Mouse (Mus musculus): ENCODE measurements around the gene Lyst. TPM values are rescaled to one million over a fixed set of nuclear protein-coding genes. Genes with fewer than 3 reads are reported as not detected.
"Not testable (repeated sequence)": the region's sequence is repeated elsewhere in the genome, so short reads cannot be mapped to it uniquely, and the experiment has no call there.

The Lyst gene
- total and polyA plus RNA-seq, 3 experiments = 2.0 to 6.8 (median 6.7) TPM

GRCm38 (mm10) chr13:13786971-13787370 lies 196.8 kb downstream of the Lyst start:
- WGBS = 88% methylated on average over 6 of the region's 6 CpGs
- Histone ChIP-seq H3K79me2 (replicated peaks; ENCODE audit: control insufficient read depth, insufficient read depth, low read length) (no peaks in the 10 kb centered on the region), H3K4me3 (no peak overlapping the region), H3K9ac (ENCODE audit: low read depth, low read length) (no peak overlapping the region), H3K27me3 (ENCODE audit: control insufficient read depth, insufficient read depth, low read length) (peaks cover 9% of the 10 kb centered on the region), H3K27ac (no peak overlapping the region), H3K4me1 (ENCODE audit: control insufficient read depth, insufficient read depth, low read length) (no peaks in the 10 kb centered on the region; the same call in 1 of the 2 replicates), H3K36me3 (ENCODE audit: control insufficient read depth, insufficient read depth, low read length) (no peaks in the 10 kb centered on the region)
- TF ChIP-seq CTCF (IDR thresholded peaks at IDR 0.05) (no peak), EP300 (IDR thresholded peaks at IDR 0.05; ENCODE audit: insufficient read depth, low read depth, low read length) (no peak), POLR2A (IDR thresholded peaks at IDR 0.05; ENCODE audit: insufficient read depth, low read depth, low read length) (no peak)
- intact Hi-C loops (cut with DNase I) = no loop called here
- no peak for DNase-seq

- intact Hi-C loops (cut with DNase I) = no loop called here
- no peaks in the 10 kb centered on the region; the same call in 1 of the 2 replicates for H3K4me1 ChIP-seq (ENCODE audit: control insufficient read depth, insufficient read depth, low read length)
- no peak overlapping the region for H3K9ac ChIP-seq (ENCODE audit: low read depth, low read length)
- H3K27me3 ChIP-seq (ENCODE audit: control insufficient read depth, insufficient read depth, low read length) = peaks cover 9% of the 10 kb centered on the region
- DNase-seq = no peak
- H3K36me3 ChIP-seq (ENCODE audit: control insufficient read depth, insufficient read depth, low read length) = no peaks in the 10 kb centered on the region
- no peak overlapping the region for H3K4me3 ChIP-seq
- 66% methylated on average over 4 of the region's 4 CpGs for WGBS
- no peaks in the 10 kb centered on the region for H3K79me2 ChIP-seq (replicated peaks; ENCODE audit: control insufficient read depth, insufficient read depth, low read length)
- H3K27ac ChIP-seq = no peak overlapping the region
- TF ChIP-seq CTCF (IDR thresholded peaks at IDR 0.05) (no peak), EP300 (IDR thresholded peaks at IDR 0.05; ENCODE audit: insufficient read depth, low read depth, low read length) (no peak), POLR2A (IDR thresholded peaks at IDR 0.05; ENCODE audit: insufficient read depth, low read depth, low read length) (no peak)
These were observed 197.9 kb downstream of the Lyst start for GRCm38 (mm10) chr13:13788070-13788469.

GRCm38 (mm10) chr13:13791981-13792380 lies 201.8 kb downstream of the Lyst start:
- intact Hi-C loops (cut with DNase I) = no loop called here
- no peaks in the 10 kb centered on the region for H3K4me1 ChIP-seq (ENCODE audit: control insufficient read depth, insufficient read depth, low read length)
- 80% methylated on average over 3 of the region's 3 CpGs for WGBS

GRCm38 (mm10) chr13:13795166-13795832 lies 205.1 kb downstream of the Lyst start:
- H3K27ac ChIP-seq = no peak overlapping the region
- TF ChIP-seq EP300 (IDR thresholded peaks at IDR 0.05; ENCODE audit: insufficient read depth, low read depth, low read length) (no peak), CTCF (IDR thresholded peaks at IDR 0.05) (no peak), POLR2A (IDR thresholded peaks at IDR 0.05; ENCODE audit: insufficient read depth, low read depth, low read length) (no peak)
- no peaks in the 10 kb centered on the region for H3K79me2 ChIP-seq (replicated peaks; ENCODE audit: control insufficient read depth, insufficient read depth, low read length)
- H3K4me1 ChIP-seq (ENCODE audit: control insufficient read depth, insufficient read depth, low read length) = no peaks in the 10 kb centered on the region
- H3K36me3 ChIP-seq (ENCODE audit: control insufficient read depth, insufficient read depth, low read length) = no peaks in the 10 kb centered on the region
- no peak for DNase-seq
- H3K9ac ChIP-seq (ENCODE audit: low read depth, low read length) = no peak overlapping the region
- no peak overlapping the region for H3K4me3 ChIP-seq
- no peaks in the 10 kb centered on the region for H3K27me3 ChIP-seq (ENCODE audit: control insufficient read depth, insufficient read depth, low read length)
- 26% methylated on average over 5 of the region's 5 CpGs for WGBS
- intact Hi-C loops (cut with DNase I) = no loop called here

More at GRCm38 (mm10) chr13:13791981-13792380, 201.8 kb downstream of the Lyst start:
- H3K36me3 ChIP-seq (ENCODE audit: control insufficient read depth, insufficient read depth, low read length) = no peaks in the 10 kb centered on the region
- no peak overlapping the region for H3K4me3 ChIP-seq
- H3K79me2 ChIP-seq (replicated peaks; ENCODE audit: control insufficient read depth, insufficient read depth, low read length) = no peaks in the 10 kb centered on the region
- H3K27me3 ChIP-seq (ENCODE audit: control insufficient read depth, insufficient read depth, low read length) = no peaks in the 10 kb centered on the region
- no peak for DNase-seq
- H3K27ac ChIP-seq = no peak overlapping the region
- no peak overlapping the region for H3K9ac ChIP-seq (ENCODE audit: low read depth, low read length)
- TF ChIP-seq EP300 (IDR thresholded peaks at IDR 0.05; ENCODE audit: insufficient read depth, low read depth, low read length) (no peak), CTCF (IDR thresholded peaks at IDR 0.05) (no peak), POLR2A (IDR thresholded peaks at IDR 0.05; ENCODE audit: insufficient read depth, low read depth, low read length) (no peak)

GRCm38 (mm10) chr13:13796082-13796481 lies 205.9 kb downstream of the Lyst start:
- H3K27me3 ChIP-seq (ENCODE audit: control insufficient read depth, insufficient read depth, low read length) = no peaks in the 10 kb centered on the region
- intact Hi-C loops (cut with DNase I) = no loop called here
- no peak overlapping the region for H3K9ac ChIP-seq (ENCODE audit: low read depth, low read length)
- H3K79me2 ChIP-seq (replicated peaks; ENCODE audit: control insufficient read depth, insufficient read depth, low read length) = no peaks in the 10 kb centered on the region
- TF ChIP-seq EP300 (IDR thresholded peaks at IDR 0.05; ENCODE audit: insufficient read depth, low read depth, low read length) = no peak
- TF ChIP-seq POLR2A (IDR thresholded peaks at IDR 0.05; ENCODE audit: insufficient read depth, low read depth, low read length) = no peak
- TF ChIP-seq CTCF (IDR thresholded peaks at IDR 0.05) = no peak
- no peak for DNase-seq
- no peak overlapping the region for H3K27ac ChIP-seq
- no peaks in the 10 kb centered on the region for H3K36me3 ChIP-seq (ENCODE audit: control insufficient read depth, insufficient read depth, low read length)
- no peak overlapping the region for H3K4me3 ChIP-seq
- H3K4me1 ChIP-seq (ENCODE audit: control insufficient read depth, insufficient read depth, low read length) = no peaks in the 10 kb centered on the region
- 79% methylated on average over 1 of the region's 1 CpGs for WGBS

- intact Hi-C loops (cut with DNase I) = not testable (repeated sequence)
- 89% methylated on average over 12 of the region's 12 CpGs for WGBS
These were observed 207.6 kb downstream of the Lyst start for GRCm38 (mm10) chr13:13797816-13798215.

More at GRCm38 (mm10) chr13:13797816-13798215, 207.6 kb downstream of the Lyst start:
- not testable (repeated sequence) for H3K4me3 ChIP-seq; H3K4me1 ChIP-seq (ENCODE audit: control insufficient read depth, insufficient read depth, low read length); H3K36me3 ChIP-seq (ENCODE audit: control insufficient read depth, insufficient read depth, low read length); H3K27ac ChIP-seq; H3K79me2 ChIP-seq (replicated peaks; ENCODE audit: control insufficient read depth, insufficient read depth, low read length); DNase-seq; H3K9ac ChIP-seq (ENCODE audit: low read depth, low read length); H3K27me3 ChIP-seq (ENCODE audit: control insufficient read depth, insufficient read depth, low read length)

All from heart, adult 2 months (tissue).